Mouse (Mus musculus): ENCODE results near the gene Fam83g.

Gene Fam83g

GRCm38 (mm10) chr11:61652686-61653447 is 31.0 kb upstream of the Fam83g start, which contains the start of gene Grap:
Gene Grap (plus strand): TSS chr11:61653265.
- DNase-seq = peak; percentile 57 to 63

DNA sequence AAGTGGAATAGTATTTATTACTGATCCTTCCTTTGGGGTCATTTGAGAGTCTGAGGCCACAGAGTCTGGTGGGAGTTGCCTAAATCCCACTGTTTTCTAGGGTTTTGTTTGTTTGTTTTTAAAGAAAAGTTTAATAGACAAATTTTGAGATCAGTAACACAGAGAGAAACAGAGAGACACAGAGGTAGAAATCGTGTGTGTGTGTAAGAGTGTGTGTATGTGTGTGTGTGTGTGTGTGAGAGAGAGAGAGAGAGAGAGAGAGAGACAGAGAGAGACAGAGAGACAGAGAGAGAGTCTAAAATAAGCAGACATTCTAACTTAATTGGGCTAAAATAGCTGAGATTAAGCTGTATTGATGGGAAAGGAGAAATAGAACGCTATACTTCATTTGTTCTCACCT is 30.3 kb upstream of the Fam83g start:
- no peak for DNase-seq

DNA sequence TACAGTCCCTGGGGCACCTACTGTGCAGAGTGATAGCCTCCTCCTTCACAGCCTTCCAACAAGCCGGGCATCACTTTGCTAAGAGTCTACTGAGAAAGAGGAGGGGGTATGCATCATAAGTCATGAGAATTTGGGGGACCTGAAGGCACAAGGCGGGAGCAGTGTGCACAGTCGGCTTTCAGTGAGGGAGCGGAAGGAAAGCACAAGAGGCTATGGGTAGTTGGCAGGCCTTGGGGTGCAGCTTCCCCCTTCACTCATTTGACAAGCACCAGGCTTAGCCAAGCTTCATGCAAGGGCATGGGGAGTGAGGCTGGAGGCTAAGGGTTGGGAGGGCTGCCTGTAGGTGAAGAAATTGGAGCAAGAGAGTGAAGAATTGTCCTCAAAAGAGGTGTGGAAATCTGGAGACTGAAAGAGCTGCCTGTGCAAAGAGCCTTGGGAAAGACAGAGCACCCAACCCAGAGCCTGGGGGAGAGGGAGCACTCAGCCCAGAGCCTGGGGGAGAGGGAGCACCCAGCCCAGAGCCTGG is 29.0 kb upstream of the Fam83g start:
- no peak for DNase-seq

DNA sequence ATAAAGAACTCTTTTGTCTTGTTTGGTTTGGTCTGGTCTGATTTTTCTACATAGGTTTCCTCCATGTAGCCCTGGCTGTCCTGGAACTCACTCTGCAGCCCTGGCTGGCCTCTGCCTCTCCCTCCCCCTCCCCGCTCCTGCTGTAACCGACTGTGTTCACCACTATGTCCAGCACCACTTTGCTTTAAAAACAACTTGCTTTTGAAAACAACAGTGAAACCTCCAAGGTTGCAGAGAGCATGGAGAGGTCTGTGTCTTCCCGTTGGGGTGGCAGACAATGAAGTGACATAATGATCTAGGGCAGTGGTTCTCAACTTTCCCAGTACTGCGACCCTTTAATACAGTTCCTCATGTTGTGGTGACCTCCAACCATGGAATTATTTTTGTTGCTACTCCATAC is 28.2 kb upstream of the Fam83g start:
- DNase-seq = no peak

DNA sequence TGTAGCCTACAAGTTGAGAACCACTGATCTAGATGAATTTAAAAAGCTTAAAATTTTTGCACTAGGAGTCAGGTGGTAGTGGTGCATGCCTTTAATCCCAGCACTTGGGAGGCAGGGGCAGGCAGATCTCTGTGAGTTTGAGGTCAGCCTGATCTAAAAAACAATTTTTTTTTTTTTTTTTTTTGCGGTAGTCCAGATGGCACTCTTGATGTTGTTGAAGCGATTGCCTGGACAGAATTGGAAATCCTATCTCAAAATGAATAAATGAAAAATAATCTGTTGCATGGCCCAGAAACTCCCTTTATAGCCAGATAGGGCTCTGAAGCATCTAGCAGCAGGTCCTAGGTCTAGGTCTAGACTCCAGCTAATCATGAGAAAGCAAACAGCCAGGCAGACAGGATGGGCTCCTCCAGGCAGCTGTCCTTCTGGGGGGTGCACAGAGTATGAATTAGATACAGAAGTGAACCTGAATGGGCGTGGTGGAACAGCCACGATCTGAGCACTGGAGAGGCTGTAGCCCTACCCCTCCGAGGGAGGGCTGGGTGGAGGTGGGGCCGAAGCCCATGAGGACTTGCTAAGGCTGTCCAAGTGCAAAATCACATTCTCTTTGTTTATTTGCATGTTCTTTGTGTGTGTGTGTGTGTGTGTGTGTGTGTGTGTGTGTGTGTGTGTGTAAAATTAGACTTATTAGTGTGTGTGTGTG is 27.6 kb upstream of the Fam83g start:
- DNase-seq = no peak

DNA sequence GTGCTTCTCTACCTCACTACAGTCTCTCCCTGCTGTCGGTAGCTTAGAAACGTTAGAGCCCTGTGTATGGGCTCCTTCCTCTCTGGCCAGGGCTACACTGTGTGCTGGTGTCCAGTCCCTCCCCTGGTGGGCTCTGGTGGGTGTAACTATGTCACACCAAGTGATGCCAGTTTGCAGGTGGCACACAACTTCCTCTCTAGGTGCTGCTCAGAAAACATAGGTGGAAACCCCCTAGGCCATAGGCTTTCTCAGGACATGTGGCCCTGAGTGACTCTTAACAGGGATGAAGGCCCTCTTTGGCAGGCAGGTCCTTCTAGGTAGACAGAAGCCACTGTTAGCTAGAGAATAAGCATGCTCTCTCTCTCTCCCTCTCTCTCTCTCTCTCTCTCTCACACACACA is 26.5 kb upstream of the Fam83g start:
- DNase-seq = no peak

DNA sequence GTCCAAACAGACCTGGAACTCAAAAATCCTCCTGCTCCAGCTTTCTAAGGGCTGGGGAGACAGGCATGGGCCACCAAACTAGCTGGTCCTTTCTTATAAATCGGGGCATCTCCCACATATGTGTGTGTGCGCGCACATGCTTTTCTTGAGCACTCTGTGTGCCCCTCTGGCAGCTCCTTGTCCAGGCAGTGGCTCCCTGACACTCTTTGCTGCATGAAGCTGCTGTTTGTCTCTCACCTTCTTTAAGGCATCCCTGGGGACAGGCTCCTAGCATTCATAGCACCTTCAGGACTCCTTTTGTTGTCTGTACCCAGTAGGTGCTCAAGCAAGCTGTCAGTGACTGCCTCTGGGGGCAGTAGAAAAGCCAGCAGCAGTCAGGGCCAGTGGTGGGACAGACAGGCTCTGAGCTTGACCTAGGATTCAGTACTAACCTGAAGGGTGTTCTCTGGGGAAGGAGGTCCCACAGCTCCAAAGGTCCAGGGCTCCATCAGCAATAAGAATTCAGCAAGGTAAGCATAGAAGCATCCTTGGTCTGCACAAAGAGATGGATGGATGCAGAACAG is 25.4 kb upstream of the Fam83g start:
- no peak for DNase-seq

DNA sequence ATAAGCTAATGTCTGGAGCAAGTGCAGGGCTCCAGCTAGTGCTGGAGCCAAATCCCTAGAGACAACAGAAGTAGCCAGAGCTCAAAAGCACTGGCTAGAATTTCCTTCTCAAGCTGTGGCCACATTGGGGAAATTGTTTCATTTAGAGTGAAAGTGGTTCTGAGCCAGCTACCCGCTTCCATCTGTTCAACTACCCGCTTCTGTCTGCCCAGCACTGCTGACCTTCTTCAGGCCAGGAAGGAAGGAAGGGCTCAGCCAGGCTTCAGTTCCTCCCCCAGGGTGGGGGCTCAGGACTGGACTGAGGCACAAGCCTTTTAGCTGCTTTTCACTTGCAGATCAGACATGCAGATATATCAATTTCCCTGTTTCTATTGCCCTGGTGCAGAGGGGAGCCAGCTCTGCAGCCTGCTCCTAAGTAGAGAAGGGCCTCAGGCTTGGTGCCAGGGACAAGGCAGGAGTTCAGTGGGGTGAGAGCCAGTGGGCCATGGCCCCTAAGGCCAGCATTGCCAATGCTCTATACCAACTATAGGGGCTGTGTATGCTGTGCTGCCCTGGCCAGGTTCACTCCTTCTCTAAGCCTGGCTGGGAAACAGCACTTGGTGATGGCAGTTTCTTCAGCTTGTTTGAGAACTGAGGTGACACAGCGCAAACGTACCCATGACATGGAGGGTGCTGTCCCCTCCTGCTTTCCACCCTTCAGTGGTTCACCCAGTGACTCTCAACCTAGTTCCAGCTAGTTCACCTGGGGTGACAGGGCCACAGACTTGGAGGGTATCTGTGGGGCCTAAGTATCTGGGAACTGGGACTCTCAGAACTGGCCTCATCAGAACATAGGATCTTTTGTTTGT is 24.7 kb upstream of the Fam83g start:
- DNase-seq = peak; percentile 43 to 54

DNA sequence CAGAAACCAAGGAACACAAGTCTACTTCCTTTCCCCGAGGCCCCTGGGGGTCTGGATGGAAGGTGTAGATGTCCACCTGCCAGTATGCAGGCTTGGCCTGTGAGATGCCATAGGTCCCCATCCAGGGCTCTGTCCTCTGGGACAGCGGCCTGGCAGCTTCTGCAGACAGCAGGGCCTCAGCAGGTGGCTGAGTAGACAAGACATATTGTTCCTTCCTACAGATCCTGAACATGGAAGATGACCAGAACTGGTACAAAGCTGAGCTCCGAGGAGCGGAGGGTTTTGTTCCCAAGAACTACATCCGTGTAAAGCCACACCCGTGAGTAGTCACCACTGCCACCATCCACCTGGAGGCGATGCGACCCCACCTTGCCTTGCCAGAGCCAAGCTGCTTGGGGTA is 23.9 kb upstream of the Fam83g start:
- no peak for DNase-seq

DNA sequence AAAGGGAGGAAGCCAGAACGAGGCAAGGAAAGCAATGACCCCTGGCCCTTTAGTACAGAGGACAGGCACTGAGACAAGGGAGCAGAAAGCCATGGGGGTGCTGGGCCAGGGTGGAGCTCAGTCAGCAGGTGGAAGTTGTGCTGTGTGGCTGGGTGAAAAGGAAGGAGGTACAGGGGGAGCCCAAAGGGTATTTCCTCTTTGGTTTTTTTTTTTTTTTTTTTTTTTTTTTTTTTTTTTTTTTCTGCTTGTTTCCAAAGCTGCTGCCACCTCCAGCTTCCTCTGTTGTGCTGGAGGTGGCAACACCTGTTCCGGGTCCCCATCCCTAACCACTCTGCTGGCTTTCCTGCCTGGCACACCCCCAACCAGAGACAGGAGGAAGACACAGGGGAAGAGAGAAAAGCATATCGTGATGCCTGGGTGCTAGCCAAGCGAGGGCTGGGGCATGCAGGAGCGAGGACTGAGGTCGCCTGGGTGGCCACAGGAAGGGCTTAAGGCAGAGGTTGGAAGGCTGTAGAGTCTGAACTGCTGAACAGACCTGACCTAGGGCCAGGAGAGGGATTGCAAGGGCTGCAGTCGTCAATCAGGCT is 23.0 kb upstream of the Fam83g start:
- DNase-seq = no peak

GRCm38 (mm10) chr11:61662189-61662588 is 21.7 kb upstream of the Fam83g start:
- DNase-seq = no peak

- no peak for DNase-seq
Observed at GRCm38 (mm10) chr11:61665401-61665800, 18.5 kb upstream of the Fam83g start.

DNA sequence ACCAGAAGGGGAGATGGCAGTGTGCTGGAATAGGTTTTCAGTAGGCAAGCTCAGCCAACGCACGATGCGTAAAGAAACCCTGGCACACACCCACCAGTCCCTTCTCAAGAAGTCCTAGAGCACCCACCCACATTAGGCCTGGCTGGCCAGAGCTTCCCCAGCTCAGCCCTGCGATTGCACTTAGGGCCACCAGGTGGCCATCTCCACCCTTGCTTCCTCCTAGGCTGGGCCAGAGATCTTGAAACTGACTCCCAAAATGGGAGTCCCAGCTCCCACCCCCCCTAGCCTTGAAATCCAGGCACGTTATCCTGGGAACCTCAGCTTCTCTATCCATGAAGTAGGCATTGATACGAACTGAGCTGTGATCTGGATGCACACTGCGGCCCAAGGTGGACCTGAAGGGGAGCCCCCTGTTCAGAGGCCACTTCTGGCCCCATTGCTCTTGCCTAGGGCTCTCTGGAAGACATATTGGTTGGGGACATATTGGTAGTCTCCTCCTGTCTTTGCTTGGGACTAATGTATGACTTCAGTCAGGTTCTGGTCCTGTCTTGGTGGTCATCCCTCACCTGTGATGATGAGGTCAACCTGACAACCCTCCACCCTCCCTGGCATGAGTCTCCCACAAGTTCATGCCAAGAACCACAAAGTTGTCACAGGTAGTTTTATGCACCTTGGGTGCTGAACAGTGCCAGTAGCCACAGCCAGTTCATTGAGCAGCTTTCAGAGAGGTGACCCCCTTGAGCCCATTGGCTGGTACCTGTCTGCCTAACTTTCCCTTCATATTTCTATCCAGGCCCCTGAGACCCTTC is 17.7 kb upstream of the Fam83g start:
- DNase-seq = peak in 1 of 2 experiments; percentile 71

GRCm38 (mm10) chr11:61667248-61667647 is 16.6 kb upstream of the Fam83g start:
- no peak for DNase-seq

DNA sequence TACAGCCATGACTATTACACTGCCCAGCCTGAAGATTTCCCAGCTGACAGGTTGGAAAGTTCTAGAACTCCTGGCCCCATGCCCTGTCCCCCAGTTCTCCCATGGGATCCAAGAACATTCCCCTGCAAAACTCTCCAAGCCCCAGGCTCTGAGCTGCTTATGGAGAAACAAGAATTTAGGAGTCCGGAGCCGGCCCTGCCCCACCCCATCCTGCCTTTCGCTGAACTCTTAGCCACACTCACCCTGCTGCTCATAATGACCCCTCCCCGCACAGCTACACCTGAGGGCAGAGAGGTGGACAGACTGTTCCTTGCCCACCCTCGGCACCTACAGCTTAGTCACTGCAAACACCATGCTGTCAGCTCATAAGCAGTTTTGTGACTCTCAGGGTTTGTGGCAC is 16.1 kb upstream of the Fam83g start:
- no peak for DNase-seq

DNA sequence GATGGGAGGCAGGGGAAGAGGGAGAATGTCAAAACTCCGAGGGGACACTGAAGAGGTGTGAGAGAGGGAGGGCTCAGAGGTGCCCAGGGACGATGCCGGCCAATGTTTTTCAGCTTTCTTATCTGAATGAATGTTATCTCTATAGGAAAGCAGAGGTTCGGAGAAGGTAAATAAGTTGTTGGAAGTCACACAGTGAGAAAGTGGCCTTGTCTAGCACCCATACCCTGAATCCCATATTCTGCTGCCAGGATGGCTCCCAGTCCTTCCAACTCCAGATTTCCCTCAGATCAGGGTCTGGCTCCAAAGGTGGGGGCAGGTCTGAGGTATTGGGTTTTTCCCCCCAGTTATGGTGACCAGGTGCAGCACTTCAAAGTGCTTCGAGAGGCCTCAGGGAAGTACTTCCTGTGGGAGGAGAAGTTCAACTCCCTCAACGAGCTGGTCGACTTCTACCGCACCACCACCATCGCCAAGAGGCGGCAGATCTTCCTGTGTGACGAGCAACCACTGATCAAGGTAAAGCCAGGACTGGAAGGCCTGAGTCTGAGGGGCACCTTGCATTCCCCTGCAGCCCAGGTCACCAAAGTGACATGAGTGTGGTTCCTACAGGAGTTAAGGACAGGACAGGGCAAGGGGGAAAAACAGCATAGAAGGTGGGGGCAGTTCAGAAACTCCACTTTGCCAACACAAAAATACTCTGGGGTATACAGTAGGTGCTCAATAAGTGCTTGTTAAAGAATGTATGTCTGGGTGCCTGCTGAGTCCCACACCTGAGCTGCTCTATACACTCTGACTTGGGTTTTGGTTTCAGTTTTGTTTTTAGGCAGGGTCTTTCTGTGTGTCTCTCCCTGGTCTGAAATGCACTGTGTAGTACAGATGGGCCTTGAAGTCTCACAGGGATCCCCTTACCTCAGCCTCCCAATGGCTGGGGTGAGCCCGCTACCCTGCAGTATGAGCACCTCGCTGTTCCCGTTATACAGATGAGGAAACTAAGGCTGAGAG is 14.1 kb upstream of the Fam83g start:
- DNase-seq = no peak

DNA sequence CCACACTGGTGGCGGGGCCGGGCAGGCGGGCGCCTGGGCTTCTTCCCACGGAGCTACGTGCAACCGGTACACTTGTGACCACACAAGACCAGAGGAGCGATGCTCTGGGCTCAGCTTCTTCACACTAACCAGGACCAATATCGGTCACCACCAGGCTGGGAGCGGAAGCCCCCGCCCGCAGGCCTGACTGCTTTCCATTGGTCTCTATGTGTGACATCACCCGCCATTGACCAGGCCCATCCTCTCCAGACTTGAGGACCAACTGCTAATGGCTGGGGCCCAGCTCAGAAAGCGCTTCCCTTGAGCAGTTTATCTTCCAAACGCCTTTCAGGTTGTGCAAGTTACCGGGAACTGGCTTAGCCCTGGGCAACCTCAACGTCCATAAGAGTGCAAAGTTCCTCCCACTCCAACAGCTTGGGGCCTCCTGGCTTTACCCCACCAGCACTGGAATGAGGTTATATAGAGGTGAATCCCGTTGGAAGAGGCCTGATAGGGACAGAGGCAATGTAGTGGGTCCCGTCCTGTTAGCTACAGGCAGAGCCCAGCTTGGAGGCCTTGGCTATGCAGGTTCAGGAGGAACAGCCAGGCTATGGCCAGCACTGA is 12.0 kb upstream of the Fam83g start:
- DNase-seq = no peak

GRCm38 (mm10) chr11:61673686-61674085 is 10.2 kb upstream of the Fam83g start:
- DNase-seq = peak; percentile 67 to 84

- DNase-seq = no peak
Observed at GRCm38 (mm10) chr11:61674151-61674838, 9.6 kb upstream of the Fam83g start.

Measured in kidney, postnatal 36 days (tissue).